Mouse (Mus musculus) MEL (cell line): ENCODE data around the gene Casp14. TPM values are rescaled to one million over a fixed set of nuclear protein-coding genes. Genes with fewer than 3 reads are reported as not detected.

ENCODE experiments used
- DNase-seq: peaks from one replicate; pipeline ENCODE4 v3.0.0; 2011; ENCODE audit warnings: low read depth, low spot score
- H3K27ac ChIP-seq: 2 replicates; pipeline ENCODE4 v1.5.1; 2012; ENCODE audit warnings: low read depth, mild to moderate bottlenecking, control low read depth, low read length, moderate library complexity; ENCODE audit not compliant: control insufficient read depth
- H3K27me3 ChIP-seq, 2 experiments: fragments of 150-350 bp in 1 of 2; sonication (generic) in 1 of 2; 2 replicates each; pipeline ENCODE4 v1.6.1; 2012; ENCODE audit warnings: low read length in 2 of 2, mild to moderate bottlenecking in 2 of 2, improper control_type of control experiment in 1 of 2, moderate library complexity in 1 of 2; ENCODE audit not compliant: insufficient read depth in 2 of 2, control insufficient read depth in 1 of 2
- H3K36me3 ChIP-seq, 2 experiments: 2 replicates each; pipeline ENCODE4 v1.6.1; 2012 to 2014; ENCODE audit warnings: low read length in 2 of 2, improper control_type of control experiment in 1 of 2, inconsistent platforms in 1 of 2, mild to moderate bottlenecking in 1 of 2; ENCODE audit not compliant: insufficient read depth in 2 of 2, control insufficient read depth in 1 of 2
- H3K4me1 ChIP-seq, 2 experiments: fragments of 150-350 bp in 1 of 2; sonication (generic) in 1 of 2; 2 replicates each; pipeline ENCODE4 v1.6.1; 2012; ENCODE audit warnings: low read length in 2 of 2, improper control_type of control experiment in 1 of 2, mild to moderate bottlenecking in 1 of 2; ENCODE audit not compliant: insufficient read depth in 2 of 2, control insufficient read depth in 1 of 2
- H3K4me3 ChIP-seq, 2 experiments: fragments of 150-350 bp in 1 of 2; sonication (generic) in 1 of 2; 2 replicates each; pipeline ENCODE4 v1.5.1; 2012; ENCODE audit warnings: low read depth in 2 of 2, low read length in 2 of 2, mild to moderate bottlenecking in 2 of 2, moderate library complexity in 2 of 2, control low read depth in 1 of 2, improper control_type of control experiment in 1 of 2; ENCODE audit not compliant: control insufficient read depth in 1 of 2, insufficient read depth in 1 of 2
- H3K79me2 ChIP-seq: 2 replicates; pipeline ENCODE4 v1.6.1; 2012; ENCODE audit warnings: mild to moderate bottlenecking, low read length, moderate library complexity; ENCODE audit not compliant: control insufficient read depth, poor library complexity, insufficient read depth
- H3K9ac ChIP-seq: 2 replicates; pipeline ENCODE4 v1.6.1; 2012; ENCODE audit warnings: low read depth, mild to moderate bottlenecking, control low read depth, low read length, moderate library complexity; ENCODE audit not compliant: control insufficient read depth, poor library complexity, severe bottlenecking
- H3K9me3 ChIP-seq: fragments of 150-350 bp; sonication (generic); replicated peaks from 2 replicates; pipeline ENCODE4 v1.6.1; 2012; ENCODE audit warnings: mild to moderate bottlenecking, low read length, improper control_type of control experiment, moderate library complexity; ENCODE audit not compliant: insufficient read depth
- BHLHE40 ChIP-seq: IDR thresholded peaks from 2 replicates; pipeline ENCODE4 v1.6.1; 2012; ENCODE audit warnings: low read depth, mild to moderate bottlenecking, inconsistent platforms, low read length, improper control_type of control experiment, borderline replicate concordance
- CTCF ChIP-seq, 3 experiments: IDR thresholded peaks in 2 of 3; conservative IDR thresholded peaks in 1 of 3; 2 replicates each; pipeline ENCODE4 v1.5.1; 2011 to 2012; ENCODE audit warnings: low read length in 3 of 3, low read depth in 2 of 3, mild to moderate bottlenecking in 2 of 3, improper control_type of control experiment in 1 of 3, inconsistent platforms in 1 of 3, mixed read lengths in 1 of 3, moderate library complexity in 1 of 3; ENCODE audit not compliant: control insufficient read depth in 1 of 3, insufficient read depth in 1 of 3, poor library complexity in 1 of 3, severe bottlenecking in 1 of 3
- ELF1 ChIP-seq: IDR thresholded peaks from 2 replicates; pipeline ENCODE4 v1.6.1; 2014; ENCODE audit warnings: low read depth, mild to moderate bottlenecking, inconsistent platforms, low read length, improper control_type of control experiment, moderate library complexity
- EP300 ChIP-seq, 2 experiments: IDR thresholded peaks; 2 replicates each; pipeline ENCODE4 v1.6.1; 2011; ENCODE audit warnings: improper control_type of control experiment in 2 of 2, low read length in 2 of 2, low read depth in 1 of 2, mild to moderate bottlenecking in 1 of 2
- ETS1 ChIP-seq: IDR thresholded peaks from 2 replicates; pipeline ENCODE4 v1.6.1; 2012; ENCODE audit warnings: low read depth, mild to moderate bottlenecking, inconsistent platforms, low read length, improper control_type of control experiment, moderate library complexity
- GABPA ChIP-seq: IDR thresholded peaks from 2 replicates; pipeline ENCODE4 v1.6.1; 2012; ENCODE audit warnings: low read depth, mild to moderate bottlenecking, inconsistent platforms, low read length, improper control_type of control experiment, moderate library complexity
- JUND ChIP-seq: IDR thresholded peaks from 2 replicates; pipeline ENCODE4 v1.6.1; 2011; ENCODE audit warnings: low read depth, mild to moderate bottlenecking, improper control_type of control experiment, low read length
- KAT2A ChIP-seq: conservative IDR thresholded peaks from 2 replicates; pipeline ENCODE4 v1.6.1; 2012; ENCODE audit warnings: low read depth, low read length, improper control_type of control experiment, inconsistent platforms
- MAFK ChIP-seq: IDR thresholded peaks from 2 replicates; pipeline ENCODE4 v1.6.1; 2011; ENCODE audit warnings: low read depth, mild to moderate bottlenecking, low read length, improper control_type of control experiment, borderline replicate concordance
- MAZ ChIP-seq: IDR thresholded peaks from 2 replicates; pipeline ENCODE4 v1.6.1; 2012; ENCODE audit warnings: low read depth, mild to moderate bottlenecking, inconsistent platforms, low read length, improper control_type of control experiment
- MEF2A ChIP-seq: IDR thresholded peaks from 2 replicates; pipeline ENCODE4 v1.6.1; 2014; ENCODE audit warnings: low read depth, mild to moderate bottlenecking, inconsistent platforms, low read length, improper control_type of control experiment; ENCODE audit not compliant: poor library complexity, insufficient replicate concordance, severe bottlenecking; ENCODE audit errors: extremely low read depth
- MXI1 ChIP-seq: IDR thresholded peaks from 2 replicates; pipeline ENCODE4 v1.6.1; 2011; ENCODE audit warnings: mild to moderate bottlenecking, low read depth, low read length, improper control_type of control experiment
- MYC ChIP-seq: IDR thresholded peaks from 2 replicates; pipeline ENCODE4 v1.6.1; 2011; ENCODE audit warnings: low read depth, mild to moderate bottlenecking, low read length, improper control_type of control experiment, moderate library complexity
- NRF1 ChIP-seq: IDR thresholded peaks from 2 replicates; pipeline ENCODE4 v1.6.1; 2014; ENCODE audit warnings: low read depth, mild to moderate bottlenecking, inconsistent platforms, low read length, improper control_type of control experiment, moderate library complexity; ENCODE audit not compliant: poor library complexity, insufficient read depth, severe bottlenecking
- POLR2AphosphoS2 ChIP-seq: IDR thresholded peaks from 2 replicates; pipeline ENCODE4 v1.6.1; 2011; ENCODE audit warnings: low read length, improper control_type of control experiment
- POLR2AphosphoS5 ChIP-seq: IDR thresholded peaks from 2 replicates; pipeline ENCODE4 v1.6.1; 2012; ENCODE audit warnings: low read depth, borderline replicate concordance, mild to moderate bottlenecking, inconsistent platforms, low read length, moderate library complexity, mixed read lengths
- RAD21 ChIP-seq: IDR thresholded peaks from 2 replicates; pipeline ENCODE4 v1.6.1; 2011; ENCODE audit warnings: mild to moderate bottlenecking, low read depth, low read length, improper control_type of control experiment
- SIN3A ChIP-seq: IDR thresholded peaks from 2 replicates; pipeline ENCODE4 v1.6.1; 2012; ENCODE audit warnings: low read length, improper control_type of control experiment, inconsistent platforms
- SMC3 ChIP-seq: IDR thresholded peaks from 2 replicates; pipeline ENCODE4 v1.6.1; 2011; ENCODE audit warnings: low read depth, low read length, improper control_type of control experiment
- USF2 ChIP-seq, 2 experiments: IDR thresholded peaks; 2 replicates each; pipeline ENCODE4 v1.6.1; 2011 to 2012; ENCODE audit warnings: improper control_type of control experiment in 2 of 2, low read length in 2 of 2, borderline replicate concordance in 1 of 2, inconsistent platforms in 1 of 2, low read depth in 1 of 2, mild to moderate bottlenecking in 1 of 2; ENCODE audit not compliant: insufficient read depth in 1 of 2
- ZC3H11A ChIP-seq: IDR thresholded peaks from 2 replicates; pipeline ENCODE4 v1.6.1; 2012; ENCODE audit warnings: low read depth, mild to moderate bottlenecking, inconsistent platforms, low read length, improper control_type of control experiment
- ZMIZ1 ChIP-seq: IDR thresholded peaks from 2 replicates; pipeline ENCODE4 v1.6.1; 2012; ENCODE audit warnings: low read depth, mild to moderate bottlenecking, inconsistent platforms, low read length, improper control_type of control experiment, moderate library complexity
- polyA plus RNA-seq, 2 experiments: library from polyadenylated mRNA; stranded (reverse) in 1 of 2; unstranded in 1 of 2; fragments of >175 nt in 1 of 2; fragments of >200 nt in 1 of 2; gene quantifications; 2 replicates each; pipeline versions ENCODE4 v1.2.1 to v1.2.4; 2012; ENCODE audit warnings: low replicate concordance in 2 of 2, low read depth in 1 of 2; ENCODE audit not compliant: insufficient read length in 2 of 2, insufficient read depth in 1 of 2, missing spikeins in 1 of 2
- total RNA-seq: library from RNA; depleted of rRNA; stranded (reverse); fragments of 300-350 nt; gene quantifications from 2 replicates; pipeline ENCODE4 v1.2.3, GENCODE M21; 2012

Casp14 gene
- total and polyA plus RNA-seq, 3 experiments: not detected

DNA sequence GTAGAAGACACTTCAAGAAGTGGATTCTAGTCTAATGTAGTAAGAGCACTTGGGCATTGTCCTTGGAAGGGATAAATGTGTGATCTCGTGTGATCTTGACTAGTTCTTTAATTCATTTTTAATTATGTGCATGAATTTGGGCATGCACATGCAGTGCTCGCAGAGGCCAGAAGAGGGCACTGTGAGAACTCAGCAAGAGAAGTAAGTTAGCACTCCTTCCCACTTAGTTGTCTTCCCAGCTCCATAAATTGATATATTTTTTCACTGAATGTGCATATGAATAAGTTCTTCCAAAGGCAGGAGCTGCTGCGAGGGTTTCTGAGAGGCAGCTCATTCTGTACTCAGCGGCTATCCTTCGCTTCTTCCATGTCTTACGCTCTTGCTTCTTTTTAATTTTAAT lies 37.9 kb upstream of the Casp14 start:
- TF ChIP-seq POLR2AphosphoS2 (no peak), RAD21 (peak; percentile 75), MAFK (no peak), NRF1 (no peak), POLR2AphosphoS5 (no peak), ETS1 (no peak), CTCF (IDR thresholded peaks at IDR 0.05 in 2 of 3, conservative IDR thresholded peaks at IDR 0.05 in 1 of 3; ENCODE audit: control insufficient read depth in 1 of 3, insufficient read depth in 1 of 3, low read depth in 2 of 3, low read length in 3 of 3, poor library complexity in 1 of 3, severe bottlenecking in 1 of 3) (peak; percentile 83 to 86 (median 84)), MYC (no peak), SIN3A (no peak), KAT2A (no peak), SMC3 (peak; percentile 90), MAZ (no peak), ELF1 (no peak), BHLHE40 (no peak), MEF2A (no peak), GABPA (no peak), EP300 (IDR thresholded peaks at IDR 0.05; ENCODE audit: low read depth in 1 of 2, low read length in 2 of 2) (no peak), ZC3H11A (peak; percentile 59), USF2 (IDR thresholded peaks at IDR 0.05; ENCODE audit: borderline replicate concordance in 1 of 2, insufficient read depth in 1 of 2, low read depth in 1 of 2, low read length in 2 of 2) (no peak), MXI1 (no peak), ZMIZ1 (no peak), JUND (no peak)
- TF ChIP-seq, all 39 proteins: peak for 4
- H3K27me3 ChIP-seq: no peaks in the 10 kb centered on the region; a peak in 1 of 4 replicates
- peak; percentile 62 for DNase-seq

More for the DNA sequence above, 37.9 kb upstream of the Casp14 start:
- H3K9me3 ChIP-seq: no peaks in the 10 kb centered on the region
- no peak overlapping the region for H3K27ac ChIP-seq
- H3K36me3 ChIP-seq: no peaks in the 10 kb centered on the region
- no peaks in the 10 kb centered on the region for H3K4me1 ChIP-seq
- H3K4me3 ChIP-seq: no peak overlapping the region
- H3K79me2 ChIP-seq: no peaks in the 10 kb centered on the region
- H3K9ac ChIP-seq: no peak overlapping the region
